Mouse (Mus musculus) embryonic facial prominence, embryonic 13.5 days (tissue): ENCODE results near the gene Ifi35. TPM values are rescaled to one million over a fixed set of nuclear protein-coding genes. Genes with fewer than 3 reads are reported as not detected.
"Not testable (repeated sequence)": the region's sequence is repeated elsewhere in the genome, so short reads cannot be mapped to it uniquely, and the experiment has no call there.

Experiments used
- ATAC-seq: fragments of 200-750 bp; cut with Nextera tagmentation; 2 replicates; pipeline ENCODE4 v1.8.0; 2017; ENCODE audit warnings: low read depth; ENCODE audit not compliant: insufficient number of reproducible peaks, insufficient read depth, low FRiP score, low TSS enrichment
- H3K27ac ChIP-seq: fragments of 300-500 bp; sonication (generic); 2 replicates; pipeline ENCODE4 v1.5.1; 2015; ENCODE audit warnings: moderate library complexity, mild to moderate bottlenecking, inconsistent platforms
- H3K27me3 ChIP-seq: fragments of 300-500 bp; sonication (generic); 2 replicates; pipeline ENCODE4 v1.6.1; 2015; ENCODE audit warnings: mild to moderate bottlenecking, inconsistent platforms
- H3K36me3 ChIP-seq: fragments of 300-500 bp; sonication (generic); 2 replicates; pipeline ENCODE4 v1.6.1; 2015; ENCODE audit warnings: mild to moderate bottlenecking, inconsistent platforms
- H3K4me1 ChIP-seq: fragments of 300-500 bp; sonication (generic); 2 replicates; pipeline ENCODE4 v1.6.1; 2015; ENCODE audit warnings: inconsistent platforms
- H3K4me2 ChIP-seq: fragments of 300-500 bp; sonication (generic); 2 replicates; pipeline ENCODE4 v1.6.1; 2015; ENCODE audit warnings: moderate library complexity, mild to moderate bottlenecking, inconsistent platforms
- H3K4me3 ChIP-seq: fragments of 300-500 bp; sonication (generic); 2 replicates; pipeline ENCODE4 v1.5.1; 2015; ENCODE audit warnings: mild to moderate bottlenecking, inconsistent platforms
- H3K9ac ChIP-seq: fragments of 300-500 bp; sonication (generic); 2 replicates; pipeline ENCODE4 v1.6.1; 2015; ENCODE audit warnings: mild to moderate bottlenecking, inconsistent platforms
- H3K9me3 ChIP-seq: fragments of 300-500 bp; sonication (generic); 2 replicates; pipeline ENCODE4 v1.6.1; 2016; ENCODE audit warnings: inconsistent platforms
- WGBS: fragments of 180-500 bp; shearing (Covaris S2); methylation state at CpG from one replicate; pipeline ENCODE4 v1.1.7; 2015; ENCODE audit warnings: mixed read lengths; 5-methylcytosine and 5-hydroxymethylcytosine counted together
- polyA plus RNA-seq: library from polyadenylated mRNA; unstranded; fragments of >200 nt; fragmentation: Nextera tagmentation; extraction: Ambion mirVana; gene quantifications from 2 replicates; pipeline ENCODE4 v1.2.1, GENCODE M21; 2015

Gene Ifi35
- polyA plus RNA-seq, 1 experiment from 2014 or later, result 10.9 TPM

- WGBS, result 28% methylated on average over 7 of the region's 7 CpGs
- peaks cover 5% of the 10 kb centered on the region; the same call in 1 of the 2 replicates for H3K27me3 ChIP-seq
- H3K4me3 ChIP-seq, result no peak overlapping the region
- no peak overlapping the region for H3K4me2 ChIP-seq
- H3K27ac ChIP-seq, result no peak overlapping the region
- peaks cover 19% of the 10 kb centered on the region for H3K4me1 ChIP-seq
- H3K9ac ChIP-seq, result no peak overlapping the region
- no peaks in the 10 kb centered on the region for H3K9me3 ChIP-seq
- no peaks in the 10 kb centered on the region for H3K36me3 ChIP-seq
- no peak for ATAC-seq
Observed at GRCm38 (mm10) chr11:101470206-101470605, 22.0 kb downstream of the Ifi35 start.

- Histone ChIP-seq H3K9ac (no peak overlapping the region), H3K4me2 (no peak overlapping the region), H3K9me3 (no peaks in the 10 kb centered on the region), H3K4me1 (peaks cover 19% of the 10 kb centered on the region), H3K27ac (no peak overlapping the region), H3K36me3 (no peaks in the 10 kb centered on the region), H3K4me3 (no peak overlapping the region), H3K27me3 (peaks cover 3% of the 10 kb centered on the region; the same call in 1 of the 2 replicates)
- 54% methylated on average over 3 of the region's 3 CpGs for WGBS
- no peak for ATAC-seq
Observed at GRCm38 (mm10) chr11:101471926-101472325, 23.7 kb downstream of the Ifi35 start.

GRCm38 (mm10) chr11:101472336-101472735, 24.1 kb downstream of the Ifi35 start:
- H3K9me3 ChIP-seq, result no peaks in the 10 kb centered on the region
- WGBS, result 37% methylated on average over 7 of the region's 7 CpGs
- H3K4me2 ChIP-seq, result no peak overlapping the region
- no peak overlapping the region for H3K4me3 ChIP-seq
- no peak overlapping the region for H3K27ac ChIP-seq
- peaks cover 18% of the 10 kb centered on the region for H3K4me1 ChIP-seq
- no peak for ATAC-seq
- peaks cover 3% of the 10 kb centered on the region; the same call in 1 of the 2 replicates for H3K27me3 ChIP-seq
- H3K36me3 ChIP-seq, result no peaks in the 10 kb centered on the region
- H3K9ac ChIP-seq, result no peak overlapping the region

DNA sequence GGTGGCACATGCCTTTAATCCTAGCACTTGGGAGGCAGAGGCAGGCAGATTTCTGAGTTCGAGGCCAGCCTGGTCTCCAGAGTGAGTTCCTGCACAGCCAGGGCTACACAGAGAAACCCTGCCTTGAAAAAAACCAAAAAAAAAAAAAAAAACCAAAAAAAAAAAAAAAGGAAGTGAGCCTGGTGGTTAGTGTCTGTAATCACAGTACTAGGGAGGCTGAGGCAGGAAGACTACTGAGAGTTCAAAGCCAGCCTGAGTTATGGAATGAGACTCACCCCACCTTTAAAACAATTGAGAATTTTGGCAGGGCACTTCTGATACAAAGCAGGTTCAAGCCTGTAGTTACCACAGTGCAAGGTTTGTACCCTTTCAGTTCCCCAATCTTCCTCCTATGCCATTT, 25.5 kb downstream of the Ifi35 start:
- H3K27me3 ChIP-seq, ATAC-seq: not testable (repeated sequence)
- 75% methylated on average over 1 of the region's 1 CpGs for WGBS

DNA sequence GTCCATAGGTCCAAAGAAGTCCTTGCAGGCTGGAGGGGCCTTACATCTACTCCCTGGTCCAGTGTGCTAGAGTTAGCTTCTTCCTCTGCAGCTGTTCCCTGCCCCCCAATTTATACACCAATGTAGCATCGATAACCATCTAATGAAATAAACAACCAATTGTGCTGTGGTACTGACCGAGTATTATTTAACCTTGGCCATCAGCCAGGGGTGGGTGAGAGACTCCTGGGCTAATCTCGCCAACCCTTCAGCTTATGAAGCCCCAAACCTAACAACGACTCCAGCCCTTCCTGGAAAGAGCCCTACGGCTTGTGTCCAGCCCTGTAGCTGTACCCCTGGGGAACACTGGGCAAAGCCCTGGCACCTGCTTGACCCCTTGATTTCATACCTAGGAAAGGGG, 26.1 kb downstream of the Ifi35 start:
- Histone ChIP-seq H3K36me3 (no peaks in the 10 kb centered on the region), H3K4me1 (peaks cover 13% of the 10 kb centered on the region; the same call in 1 of the 2 replicates), H3K4me3 (no peak overlapping the region), H3K9ac (no peak overlapping the region), H3K27ac (no peak overlapping the region), H3K27me3 (peaks cover 3% of the 10 kb centered on the region), H3K4me2 (no peak overlapping the region), H3K9me3 (no peaks in the 10 kb centered on the region)
- no peak for ATAC-seq
- 76% methylated on average over 5 of the region's 5 CpGs for WGBS

More for the DNA sequence above, 25.5 kb downstream of the Ifi35 start:
- not testable (repeated sequence) for H3K4me3 ChIP-seq, H3K9ac ChIP-seq, H3K9me3 ChIP-seq, H3K36me3 ChIP-seq, H3K4me2 ChIP-seq, H3K27ac ChIP-seq
- H3K4me1 ChIP-seq, result peaks cover 11% of the 10 kb centered on the region; the same call in 1 of the 2 replicates

GRCm38 (mm10) chr11:101476361-101476760, 28.2 kb downstream of the Ifi35 start:
- not testable (repeated sequence) for H3K9me3 ChIP-seq, H3K27me3 ChIP-seq, H3K36me3 ChIP-seq, H3K9ac ChIP-seq, H3K4me3 ChIP-seq, ATAC-seq, H3K27ac ChIP-seq, H3K4me2 ChIP-seq
- 92% methylated on average over 4 of the region's 4 CpGs for WGBS
- H3K4me1 ChIP-seq, result peaks cover 13% of the 10 kb centered on the region; the same call in 1 of the 2 replicates

DNA sequence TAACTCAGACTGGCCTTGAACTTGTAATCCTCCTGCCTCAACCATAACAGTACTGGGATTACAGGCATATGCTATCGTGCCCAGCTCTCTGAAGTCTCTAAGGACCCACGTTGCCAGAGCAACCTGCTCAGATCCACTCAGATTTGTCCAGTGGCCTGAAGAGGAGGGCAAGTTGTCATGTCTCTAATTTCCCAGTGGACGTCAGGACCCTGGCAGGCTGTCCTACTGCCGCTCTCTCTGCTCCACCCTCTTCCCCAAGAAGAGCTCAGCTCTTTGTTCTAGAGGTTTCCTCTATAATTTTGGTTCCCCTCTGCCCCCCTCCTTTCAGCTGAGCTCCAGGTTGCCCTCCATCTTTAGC, 29.0 kb downstream of the Ifi35 start:
- no peak for ATAC-seq
- no peak overlapping the region for H3K4me3 ChIP-seq

GRCm38 (mm10) chr11:101477552-101478211, 29.5 kb downstream of the Ifi35 start:
- 51% methylated on average over 10 of the region's 10 CpGs for WGBS
- ATAC-seq, result no peak
- no peaks in the 10 kb centered on the region for H3K9me3 ChIP-seq
- H3K4me3 ChIP-seq, result no peak overlapping the region
- no peaks in the 10 kb centered on the region for H3K36me3 ChIP-seq
- H3K9ac ChIP-seq, result no peak overlapping the region
- H3K27ac ChIP-seq, result no peak overlapping the region
- H3K4me1 ChIP-seq, result peaks cover 10% of the 10 kb centered on the region; the same call in 1 of the 2 replicates
- H3K4me2 ChIP-seq, result no peak overlapping the region
- H3K27me3 ChIP-seq, result no peaks in the 10 kb centered on the region; the same call in 1 of the 2 replicates

More for the DNA sequence above, 29.0 kb downstream of the Ifi35 start:
- H3K4me1 ChIP-seq, result peaks cover 13% of the 10 kb centered on the region; the same call in 1 of the 2 replicates
- H3K9me3 ChIP-seq, result no peaks in the 10 kb centered on the region
- H3K4me2 ChIP-seq, result no peak overlapping the region
- 40% methylated on average over 4 of the region's 4 CpGs for WGBS
- H3K27me3 ChIP-seq, result peaks cover 3% of the 10 kb centered on the region
- no peak overlapping the region for H3K9ac ChIP-seq
- H3K27ac ChIP-seq, result no peak overlapping the region
- H3K36me3 ChIP-seq, result no peaks in the 10 kb centered on the region

- ATAC-seq, result no peak
Observed at GRCm38 (mm10) chr11:101479171-101479635, 31.0 kb downstream of the Ifi35 start.

GRCm38 (mm10) chr11:101480912-101481311, 32.7 kb downstream of the Ifi35 start:
- ATAC-seq, result no peak
- no peak overlapping the region for H3K4me2 ChIP-seq
- H3K4me1 ChIP-seq, result peaks cover 10% of the 10 kb centered on the region; the same call in 1 of the 2 replicates
- WGBS, result 53% methylated on average over 6 of the region's 6 CpGs
- H3K9ac ChIP-seq, result no peak overlapping the region
- no peak overlapping the region for H3K27ac ChIP-seq
- no peaks in the 10 kb centered on the region; the same call in 1 of the 2 replicates for H3K27me3 ChIP-seq
- H3K9me3 ChIP-seq, result no peaks in the 10 kb centered on the region
- no peak overlapping the region for H3K4me3 ChIP-seq
- no peaks in the 10 kb centered on the region for H3K36me3 ChIP-seq

More at GRCm38 (mm10) chr11:101479171-101479635, 31.0 kb downstream of the Ifi35 start:
- H3K9ac ChIP-seq, result peak overlapping the region; percentile 16; the same call in 1 of the 2 replicates
- H3K9me3 ChIP-seq, result no peaks in the 10 kb centered on the region
- peak overlapping the region; percentile 44 for H3K4me2 ChIP-seq
- H3K27ac ChIP-seq, result 0 out of 2 replicates have a peak overlapping the region, but pooled peaks have one; percentile 7
- WGBS, result 7% methylated on average over 18 of the region's 18 CpGs
- peaks cover 10% of the 10 kb centered on the region; the same call in 1 of the 2 replicates for H3K4me1 ChIP-seq
- no peaks in the 10 kb centered on the region; the same call in 1 of the 2 replicates for H3K27me3 ChIP-seq
- H3K36me3 ChIP-seq, result no peaks in the 10 kb centered on the region
- H3K4me3 ChIP-seq, result peak overlapping the region; percentile 16; the same call in 1 of the 2 replicates

- Histone ChIP-seq H3K27me3 (no peaks in the 10 kb centered on the region; the same call in 1 of the 2 replicates), H3K36me3 (peaks cover 19% of the 10 kb centered on the region), H3K9me3 (no peaks in the 10 kb centered on the region), H3K4me2 (no peak overlapping the region), H3K4me1 (peaks cover 5% of the 10 kb centered on the region; the same call in 1 of the 2 replicates), H3K9ac (no peak overlapping the region), H3K27ac (no peak overlapping the region), H3K4me3 (no peak overlapping the region)
- 50% methylated on average over 3 of the region's 3 CpGs for WGBS
- ATAC-seq, result no peak
Observed at GRCm38 (mm10) chr11:101483804-101484203, 35.6 kb downstream of the Ifi35 start.

DNA sequence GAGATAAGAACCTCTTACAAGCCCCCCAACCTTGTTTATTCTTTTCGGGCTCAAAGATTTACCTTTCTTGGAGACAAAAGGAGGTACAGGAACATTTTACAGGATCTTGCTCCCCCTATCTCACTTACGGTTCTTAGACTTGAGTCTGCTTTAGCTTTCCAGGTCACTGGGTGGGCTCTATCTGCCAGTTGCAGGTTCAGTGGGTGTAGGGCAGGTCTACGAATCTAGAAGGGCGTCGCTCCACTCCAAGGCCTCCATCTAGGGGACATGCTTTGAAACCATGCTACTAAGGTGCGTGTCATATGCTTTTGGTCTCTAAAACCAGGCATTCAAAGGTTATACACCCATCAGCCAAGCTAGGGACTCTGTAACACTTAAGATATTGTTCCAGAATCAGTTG, 36.0 kb downstream of the Ifi35 start:
- H3K4me1 ChIP-seq, result peaks cover under 1% of the 10 kb centered on the region; the same call in 1 of the 2 replicates
- 87% methylated on average over 6 of the region's 6 CpGs for WGBS
- no peaks in the 10 kb centered on the region; the same call in 1 of the 2 replicates for H3K27me3 ChIP-seq
- no peaks in the 10 kb centered on the region for H3K9me3 ChIP-seq
- no peak overlapping the region for H3K27ac ChIP-seq
- no peak overlapping the region for H3K9ac ChIP-seq
- no peak overlapping the region for H3K4me2 ChIP-seq
- no peak overlapping the region for H3K4me3 ChIP-seq
- peaks cover 24% of the 10 kb centered on the region for H3K36me3 ChIP-seq
- no peak for ATAC-seq
